Mouse (Mus musculus) heart, embryonic 12.5 days (tissue): Measurements from ENCODE around the gene Adamts4. TPM values are rescaled to one million over a fixed set of nuclear protein-coding genes. Genes with fewer than 3 reads are reported as not detected.
A peak's percentile ranks its signal among the peaks of the same experiment; 100 is the strongest.

ENCODE experiments used
- ATAC-seq: fragments of 200-750 bp; cut with Nextera tagmentation; 2 replicates; pipeline ENCODE4 v1.8.0; 2017; ENCODE audit warnings: moderate TSS enrichment, moderate library complexity; ENCODE audit not compliant: insufficient number of reproducible peaks, low FRiP score
- H3K27ac ChIP-seq: fragments of 300-500 bp; sonication (generic); 2 replicates; pipeline ENCODE4 v1.5.1; 2016; ENCODE audit warnings: mild to moderate bottlenecking, moderate library complexity; ENCODE audit not compliant: poor library complexity, severe bottlenecking
- H3K27me3 ChIP-seq: fragments of 300-500 bp; sonication (generic); replicated peaks from 2 replicates; pipeline ENCODE4 v1.6.1; 2016; ENCODE audit warnings: mild to moderate bottlenecking, moderate library complexity
- H3K36me3 ChIP-seq: fragments of 300-500 bp; sonication (generic); 2 replicates; pipeline ENCODE4 v1.6.1; 2016; ENCODE audit warnings: mild to moderate bottlenecking, moderate library complexity
- H3K4me1 ChIP-seq: fragments of 300-500 bp; sonication (generic); replicated peaks from 2 replicates; pipeline ENCODE4 v1.6.1; 2016; ENCODE audit warnings: mild to moderate bottlenecking
- H3K4me2 ChIP-seq: fragments of 300-500 bp; sonication (generic); 2 replicates; pipeline ENCODE4 v1.6.1; 2016; ENCODE audit warnings: mild to moderate bottlenecking, moderate library complexity
- H3K4me3 ChIP-seq: fragments of 300-500 bp; sonication (generic); 2 replicates; pipeline ENCODE4 v1.5.1; 2016; ENCODE audit warnings: mild to moderate bottlenecking
- H3K9ac ChIP-seq: fragments of 300-500 bp; sonication (generic); 2 replicates; pipeline ENCODE4 v1.6.1; 2016; ENCODE audit warnings: mild to moderate bottlenecking, moderate library complexity
- H3K9me3 ChIP-seq: fragments of 300-500 bp; sonication (generic); replicated peaks from 2 replicates; pipeline ENCODE4 v1.6.1; 2016; ENCODE audit warnings: mild to moderate bottlenecking, moderate library complexity
- WGBS: fragments of 180-500 bp; shearing (Covaris S2); methylation state at CpG from one replicate; pipeline ENCODE4 v1.1.7; 2016; 5-methylcytosine and 5-hydroxymethylcytosine counted together
- polyA plus RNA-seq: library from polyadenylated mRNA; unstranded; fragments of >200 nt; fragmentation: Nextera tagmentation; extraction: Ambion mirVana; gene quantifications from 2 replicates; pipeline ENCODE4 v1.2.1, GENCODE M21; 2016

Adamts4 gene
- polyA plus RNA-seq, result 2.2 and 3.1 TPM in 2 replicates

- ATAC-seq, result no peak
- 0 out of 2 replicates have a peak, but pooled peaks cover 7% of the 10 kb centered on the region for H3K27me3 ChIP-seq
- peak within 1 kb of the TSS; percentile 45 for H3K9ac ChIP-seq
- no peaks in the 10 kb centered on the region for H3K9me3 ChIP-seq
- peak within 1 kb of the TSS; percentile 16 for H3K4me3 ChIP-seq
- H3K36me3 ChIP-seq, result peaks cover 7% of the 10 kb centered on the region
- peaks cover 58% of the 10 kb centered on the region for H3K4me1 ChIP-seq
- peak within 1 kb of the TSS; percentile 57 for H3K4me2 ChIP-seq
- H3K27ac ChIP-seq, result peak within 1 kb of the TSS; percentile 34
- whole genome bisulfite sequencing, result 21% methylated on average over 5 of the region's 5 CpGs
Measured at GRCm38 (mm10) chr1:171249913-171250600, at the start of gene Adamts4. TSS of gene Adamts4 (plus strand) at chr1:171250421.

- H3K36me3 ChIP-seq, result no peaks in the 10 kb centered on the region
- no peak overlapping the region for H3K27ac ChIP-seq
- H3K27me3 ChIP-seq, result peaks cover 6% of the 10 kb centered on the region
- 0 out of 2 replicates have a peak, but pooled peaks cover 1% of the 10 kb centered on the region for H3K4me1 ChIP-seq
- no peak overlapping the region for H3K9ac ChIP-seq
- H3K9me3 ChIP-seq, result no peaks in the 10 kb centered on the region
- WGBS, result 93% methylated on average over 1 of the region's 1 CpGs
- no peak overlapping the region for H3K4me2 ChIP-seq
- ATAC-seq, result no peak
- no peak overlapping the region for H3K4me3 ChIP-seq
Measured at GRCm38 (mm10) chr1:171200769-171201168, 49.5 kb upstream of the Adamts4 start.

GRCm38 (mm10) chr1:171203471-171204248 lies 46.6 kb upstream of the Adamts4 start:
- ATAC-seq, result no peak
- Histone ChIP-seq H3K4me2 (no peak overlapping the region), H3K36me3 (no peaks in the 10 kb centered on the region), H3K9me3 (no peaks in the 10 kb centered on the region), H3K4me1 (no peaks in the 10 kb centered on the region), H3K27me3 (no peaks in the 10 kb centered on the region; the same call in 1 of the 2 replicates), H3K9ac (no peak overlapping the region), H3K4me3 (no peak overlapping the region), H3K27ac (no peak overlapping the region)
- 50% methylated on average over 11 of the region's 11 CpGs for WGBS

GRCm38 (mm10) chr1:171204249-171204644 lies 46.0 kb upstream of the Adamts4 start:
- Histone ChIP-seq H3K36me3 (no peaks in the 10 kb centered on the region), H3K27ac (no peak overlapping the region), H3K9me3 (no peaks in the 10 kb centered on the region), H3K4me1 (0 out of 2 replicates have a peak, but pooled peaks cover under 1% of the 10 kb centered on the region), H3K9ac (no peak overlapping the region), H3K4me3 (no peak overlapping the region), H3K4me2 (no peak overlapping the region), H3K27me3 (no peaks in the 10 kb centered on the region)
- ATAC-seq, result no peak
- 66% methylated on average over 7 of the region's 7 CpGs for WGBS

- H3K36me3 ChIP-seq, result no peaks in the 10 kb centered on the region
- H3K27ac ChIP-seq, result no peak overlapping the region
- no peak overlapping the region for H3K4me2 ChIP-seq
- WGBS, result 62% methylated on average over 6 of the region's 6 CpGs
- no peaks in the 10 kb centered on the region for H3K27me3 ChIP-seq
- H3K4me1 ChIP-seq, result 0 out of 2 replicates have a peak, but pooled peaks cover 7% of the 10 kb centered on the region
- no peak overlapping the region for H3K4me3 ChIP-seq
- H3K9ac ChIP-seq, result no peak overlapping the region
- no peak for ATAC-seq
- H3K9me3 ChIP-seq, result no peaks in the 10 kb centered on the region
Measured at GRCm38 (mm10) chr1:171205704-171206493, 44.3 kb upstream of the Adamts4 start.

- no peaks in the 10 kb centered on the region for H3K27me3 ChIP-seq
- no peak for ATAC-seq
- WGBS, result 17% methylated on average over 4 of the region's 4 CpGs
- no peaks in the 10 kb centered on the region for H3K36me3 ChIP-seq
- H3K9me3 ChIP-seq, result no peaks in the 10 kb centered on the region
- H3K9ac ChIP-seq, result no peak overlapping the region
- H3K27ac ChIP-seq, result no peak overlapping the region
- no peak overlapping the region for H3K4me3 ChIP-seq
- 0 out of 2 replicates have a peak, but pooled peaks cover 7% of the 10 kb centered on the region for H3K4me1 ChIP-seq
- H3K4me2 ChIP-seq, result no peak overlapping the region
Measured at GRCm38 (mm10) chr1:171209409-171209808, 40.8 kb upstream of the Adamts4 start.

GRCm38 (mm10) chr1:171212854-171213253 lies 37.4 kb upstream of the Adamts4 start:
- Histone ChIP-seq H3K4me3 (no peak overlapping the region), H3K36me3 (no peaks in the 10 kb centered on the region), H3K27ac (no peak overlapping the region), H3K9me3 (no peaks in the 10 kb centered on the region), H3K9ac (no peak overlapping the region), H3K4me1 (0 out of 2 replicates have a peak, but pooled peaks cover 7% of the 10 kb centered on the region), H3K4me2 (no peak overlapping the region), H3K27me3 (no peaks in the 10 kb centered on the region)
- 59% methylated on average over 3 of the region's 3 CpGs for WGBS
- no peak for ATAC-seq

- H3K36me3 ChIP-seq, result peaks cover 7% of the 10 kb centered on the region
- 0 out of 2 replicates have a peak, but pooled peaks cover 7% of the 10 kb centered on the region for H3K4me1 ChIP-seq
- no peak within 1 kb of the TSS for H3K4me2 ChIP-seq
- WGBS, result 70% methylated on average over 10 of the region's 10 CpGs
- ATAC-seq, result no peak
- no peaks in the 10 kb centered on the region for H3K9me3 ChIP-seq
- H3K9ac ChIP-seq, result no peak within 1 kb of the TSS
- no peak within 1 kb of the TSS for H3K27ac ChIP-seq
- H3K4me3 ChIP-seq, result no peak within 1 kb of the TSS
- no peaks in the 10 kb centered on the region for H3K27me3 ChIP-seq
Measured at GRCm38 (mm10) chr1:171213801-171214496, 36.3 kb upstream of the Adamts4 start, which contains the start of gene Nr1i3. TSS of gene Nr1i3 (plus strand) at chr1:171213970.

GRCm38 (mm10) chr1:171216241-171216955 lies 33.8 kb upstream of the Adamts4 start:
- Histone ChIP-seq H3K4me1 (peaks cover 6% of the 10 kb centered on the region), H3K9ac (no peak overlapping the region), H3K4me3 (no peak overlapping the region), H3K4me2 (no peak overlapping the region), H3K9me3 (no peaks in the 10 kb centered on the region), H3K27ac (no peak overlapping the region), H3K36me3 (peaks cover 23% of the 10 kb centered on the region), H3K27me3 (no peaks in the 10 kb centered on the region)
- WGBS, result 73% methylated on average over 18 of the region's 18 CpGs
- no peak for ATAC-seq

- no peak overlapping the region for H3K27ac ChIP-seq
Measured at GRCm38 (mm10) chr1:171220871-171221270, 29.4 kb upstream of the Adamts4 start.

More at GRCm38 (mm10) chr1:171220871-171221270, 29.4 kb upstream of the Adamts4 start:
- H3K4me1 ChIP-seq, result peaks cover 9% of the 10 kb centered on the region
- no peaks in the 10 kb centered on the region for H3K27me3 ChIP-seq
- H3K9ac ChIP-seq, result no peak overlapping the region
- peak overlapping the region; percentile 82 for H3K4me2 ChIP-seq
- peak; percentile 9; the same call in 1 of the 2 replicates for ATAC-seq
- peaks cover 23% of the 10 kb centered on the region for H3K36me3 ChIP-seq
- H3K9me3 ChIP-seq, result no peaks in the 10 kb centered on the region
- no peak overlapping the region; the same call in 1 of the 2 replicates for H3K4me3 ChIP-seq
- 8% methylated on average over 10 of the region's 10 CpGs for WGBS
